Mouse (Mus musculus): ENCODE data around the gene Gm49322.
"Not testable (repeated sequence)": the region's sequence is repeated elsewhere in the genome, so short reads cannot be mapped to it uniquely, and the experiment has no call there.

The Gm49322 gene

DNA sequence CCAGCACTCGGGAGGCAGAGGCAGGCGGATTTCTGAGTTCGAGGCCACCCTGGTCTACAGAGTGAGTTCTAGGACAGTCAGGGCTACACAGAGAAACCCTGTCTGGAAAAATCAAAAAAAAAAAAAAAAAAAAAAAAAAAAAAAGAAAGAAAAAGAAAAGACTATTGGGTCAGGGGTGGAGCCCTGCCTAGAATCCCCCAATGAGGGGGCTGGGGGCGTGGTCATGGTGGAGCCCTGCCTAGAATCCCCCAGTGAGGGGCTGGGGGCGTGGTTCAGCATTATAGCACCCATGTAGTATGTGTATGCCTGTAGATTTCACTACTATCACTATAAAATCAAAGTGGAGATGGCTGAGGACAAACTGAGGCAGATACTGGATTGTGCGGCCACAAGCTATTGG is 44.1 kb downstream of the Gm49322 start:
- H3K27me3 ChIP-seq (ENCODE audit: control insufficient read depth, insufficient read depth, low read length, poor library complexity, severe bottlenecking); H3K36me3 ChIP-seq (ENCODE audit: control insufficient read depth, insufficient read depth, low read length, poor library complexity, severe bottlenecking); DNase-seq (ENCODE audit: low read depth, low spot score): not testable (repeated sequence)

DNA sequence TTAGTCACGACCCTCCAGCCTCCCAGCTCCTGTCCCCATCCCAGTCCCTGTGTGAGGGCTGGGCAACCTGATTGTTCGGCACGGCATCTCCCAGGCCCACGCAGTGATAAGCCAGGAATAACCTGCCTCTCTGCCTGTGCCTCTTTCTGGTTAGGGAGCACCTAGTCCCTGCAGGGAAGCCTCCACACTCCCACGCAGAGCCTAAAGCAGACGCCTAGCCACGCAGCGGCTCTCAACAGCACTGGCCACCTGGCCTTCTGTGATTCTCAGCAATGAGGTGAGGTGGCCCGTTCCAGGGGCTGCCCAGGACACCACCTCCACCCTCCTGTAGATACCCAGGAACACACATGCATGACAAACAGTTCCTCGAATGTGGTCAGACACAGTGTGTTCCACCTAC is 44.6 kb downstream of the Gm49322 start:
- H3K36me3 ChIP-seq (ENCODE audit: control insufficient read depth, insufficient read depth, low read length, poor library complexity, severe bottlenecking), result 0 out of 2 replicates have a peak, but pooled peaks cover 1% of the 10 kb centered on the region
- no peak for DNase-seq (ENCODE audit: low read depth, low spot score)
- H3K27me3 ChIP-seq (ENCODE audit: control insufficient read depth, insufficient read depth, low read length, poor library complexity, severe bottlenecking), result no peaks in the 10 kb centered on the region

DNA sequence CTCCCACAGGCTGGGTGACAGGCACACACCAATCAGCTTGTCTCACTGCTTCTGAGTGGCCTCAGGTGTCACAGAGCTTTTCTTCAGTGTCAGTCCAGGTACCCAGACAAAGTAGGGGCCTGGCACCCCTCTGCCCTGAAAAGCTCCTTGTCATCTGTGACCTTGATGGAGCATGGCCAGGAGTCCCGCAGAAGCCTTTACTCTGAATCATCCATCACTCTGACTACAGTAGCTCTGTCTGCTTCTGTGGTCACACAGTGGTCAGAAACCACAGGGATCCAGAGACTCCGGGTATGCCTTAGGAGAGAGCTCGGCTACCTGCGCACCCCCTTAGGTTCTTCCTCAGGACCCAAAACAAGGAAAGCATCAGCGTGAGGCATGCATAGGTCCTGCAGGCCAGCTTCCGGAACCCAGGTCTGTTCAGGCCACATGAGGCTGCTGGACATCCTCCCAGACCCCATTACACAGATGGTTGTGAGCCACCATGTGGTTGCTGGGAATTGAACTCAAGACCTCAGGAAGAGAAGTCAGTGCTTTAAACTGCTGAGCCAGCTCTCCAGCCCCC is 47.4 kb downstream of the Gm49322 start:
- DNase-seq (ENCODE audit: low read depth, low spot score), result no peak
- H3K27me3 ChIP-seq (ENCODE audit: control insufficient read depth, insufficient read depth, low read length, poor library complexity, severe bottlenecking), result no peaks in the 10 kb centered on the region

DNA sequence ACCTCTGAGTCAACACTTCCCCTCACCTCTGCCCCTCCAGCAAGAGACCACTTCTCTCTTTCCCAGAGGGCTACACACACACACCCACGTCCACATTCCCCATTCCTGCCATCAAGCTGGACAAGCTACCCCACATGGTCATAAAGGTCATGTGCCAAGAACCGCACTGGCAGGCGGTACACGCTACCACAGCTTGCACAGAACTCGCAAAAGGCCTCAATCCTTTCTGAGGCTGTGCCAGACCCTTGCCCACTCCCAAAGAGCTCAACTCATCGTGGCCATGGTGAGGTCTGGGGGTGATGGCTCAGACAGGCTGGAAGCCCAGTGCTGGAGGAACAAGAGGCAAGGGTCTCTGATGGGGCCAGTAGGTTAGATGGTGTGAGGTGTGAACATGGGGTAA is 49.0 kb downstream of the Gm49322 start:
- no peak for DNase-seq (ENCODE audit: low read depth, low spot score)
- H3K36me3 ChIP-seq (ENCODE audit: control insufficient read depth, insufficient read depth, low read length, poor library complexity, severe bottlenecking), result no peaks in the 10 kb centered on the region
- no peaks in the 10 kb centered on the region for H3K27me3 ChIP-seq (ENCODE audit: control insufficient read depth, insufficient read depth, low read length, poor library complexity, severe bottlenecking)

More for the DNA sequence above, 47.4 kb downstream of the Gm49322 start:
- H3K36me3 ChIP-seq (ENCODE audit: control insufficient read depth, insufficient read depth, low read length, poor library complexity, severe bottlenecking), result no peaks in the 10 kb centered on the region

DNA sequence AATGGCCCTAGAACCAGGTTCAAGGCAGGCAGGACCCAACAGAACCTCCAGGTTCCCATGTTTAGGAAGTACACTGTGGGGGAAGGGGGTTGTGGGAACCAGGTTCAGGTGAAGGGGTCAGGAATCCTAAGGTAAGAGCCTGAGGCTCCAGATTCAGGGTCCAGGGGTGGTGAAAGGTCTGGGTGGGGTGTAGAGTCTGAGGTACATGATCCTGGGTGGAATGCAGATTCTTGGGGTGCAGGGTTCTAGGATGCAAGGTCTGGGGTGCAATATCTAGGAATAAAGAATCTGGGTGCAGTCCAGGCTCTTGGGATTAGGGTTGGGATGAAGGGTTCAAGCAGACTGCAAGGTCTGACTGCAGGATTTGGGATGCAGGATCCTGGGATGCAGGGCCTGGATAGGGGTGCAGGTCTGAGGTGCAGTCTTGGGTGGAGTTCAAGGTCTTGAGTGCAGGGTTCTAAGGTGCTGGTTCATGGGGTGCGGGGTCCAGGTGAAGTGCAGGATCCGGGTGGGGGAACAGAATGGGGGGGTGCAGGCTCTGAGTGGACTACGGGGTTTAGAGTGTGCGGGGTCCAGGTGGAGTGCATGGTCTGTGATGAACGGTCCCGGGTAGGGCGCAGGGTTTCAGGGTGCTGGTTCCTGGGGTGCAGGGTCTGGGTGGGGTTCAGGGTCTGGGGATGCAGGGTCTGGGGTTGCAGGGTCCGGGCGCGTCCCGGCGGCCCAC is 49.7 kb downstream of the Gm49322 start:
- H3K27me3 ChIP-seq (ENCODE audit: control insufficient read depth, insufficient read depth, low read length, poor library complexity, severe bottlenecking), result no peaks in the 10 kb centered on the region
- no peak for DNase-seq (ENCODE audit: low read depth, low spot score)
- H3K36me3 ChIP-seq (ENCODE audit: control insufficient read depth, insufficient read depth, low read length, poor library complexity, severe bottlenecking), result no peaks in the 10 kb centered on the region

DNA sequence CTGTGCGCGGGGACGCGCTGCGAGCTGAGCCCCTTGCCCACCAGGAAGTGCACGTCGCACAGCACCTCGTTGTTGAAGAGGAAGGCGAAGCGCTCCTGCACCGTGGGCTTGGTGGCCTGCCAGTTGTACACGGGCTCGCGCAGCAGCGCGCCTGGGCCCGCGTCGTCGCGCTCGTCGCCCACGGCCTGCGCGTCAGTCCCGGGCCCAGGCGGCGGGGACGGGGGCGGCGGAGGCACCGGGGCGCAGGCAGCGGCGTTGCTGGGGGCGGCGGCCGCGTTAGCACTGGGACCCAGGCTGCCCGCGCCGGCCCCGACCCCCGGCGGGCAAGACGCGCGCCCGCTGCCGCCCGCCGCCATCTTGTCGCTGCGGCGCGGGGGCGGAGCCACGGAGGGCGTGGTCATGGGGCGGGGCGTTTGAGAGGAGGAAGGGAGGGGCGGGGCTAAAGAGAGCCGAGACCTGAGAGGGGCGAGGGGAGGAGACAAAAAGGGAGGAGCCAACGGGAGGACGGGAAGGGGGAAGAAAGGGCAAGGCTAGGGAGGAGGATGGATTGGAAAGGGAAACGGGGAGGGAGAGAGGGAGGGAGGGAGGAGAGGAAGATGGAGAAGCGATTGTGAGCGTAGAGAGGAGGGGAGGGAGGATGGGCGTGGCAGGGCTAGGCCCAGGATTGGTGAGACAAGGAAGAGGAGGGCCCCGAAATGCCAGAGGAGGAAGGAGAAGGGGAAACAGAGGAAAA is 50.5 kb downstream of the Gm49322 start:
- Histone ChIP-seq H3K36me3 (ENCODE audit: control insufficient read depth, insufficient read depth, low read length, poor library complexity, severe bottlenecking) (no peaks in the 10 kb centered on the region), H3K27me3 (ENCODE audit: control insufficient read depth, insufficient read depth, low read length, poor library complexity, severe bottlenecking) (no peaks in the 10 kb centered on the region)
- peak; percentile 95 for DNase-seq (ENCODE audit: low read depth, low spot score)

DNA sequence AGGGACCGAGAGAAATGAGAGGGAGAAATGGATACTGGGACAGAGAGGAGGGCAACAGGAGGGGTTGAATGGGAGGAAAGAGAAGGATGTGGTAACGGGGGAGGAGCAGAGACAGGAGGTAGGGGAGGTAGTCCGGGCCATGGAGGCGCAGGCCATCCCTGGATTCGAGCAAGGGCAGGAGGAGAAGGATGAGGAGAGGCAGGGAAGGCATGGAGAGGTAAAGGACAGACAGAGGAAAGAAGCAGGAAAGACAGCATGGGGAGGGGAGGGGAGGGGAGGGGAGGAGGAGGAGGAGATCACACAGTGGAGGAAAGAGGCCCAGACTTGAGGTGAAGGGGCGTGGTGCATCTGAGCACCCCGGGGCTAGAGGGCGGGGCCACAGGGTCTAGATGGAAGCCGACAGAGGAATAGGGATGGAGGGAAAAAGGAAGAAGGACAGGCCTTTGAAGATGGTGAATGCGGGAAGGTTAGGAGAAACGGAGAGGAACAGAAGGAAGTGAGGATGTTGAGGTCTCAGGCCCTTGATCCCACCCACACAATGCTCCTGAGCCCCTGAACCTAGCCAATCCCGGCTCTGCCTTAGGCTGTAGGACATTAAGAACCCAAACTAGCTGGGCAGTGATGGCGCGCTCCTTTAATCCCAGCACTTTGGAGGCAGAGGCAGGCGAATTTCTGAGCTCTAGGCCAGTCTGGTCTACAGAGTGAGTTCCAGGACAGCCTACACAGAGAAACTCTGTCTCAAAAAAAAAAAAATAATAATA is 51.2 kb downstream of the Gm49322 start, which contains the start of gene Btbd2:
Btbd2 (minus strand) TSS at position 209 of the 761 bp plus-strand sequence.
- DNase-seq (ENCODE audit: low read depth, low spot score), result no peak
- Histone ChIP-seq H3K36me3 (ENCODE audit: control insufficient read depth, insufficient read depth, low read length, poor library complexity, severe bottlenecking) (no peaks in the 10 kb centered on the region), H3K27me3 (ENCODE audit: control insufficient read depth, insufficient read depth, low read length, poor library complexity, severe bottlenecking) (no peaks in the 10 kb centered on the region)

DNA sequence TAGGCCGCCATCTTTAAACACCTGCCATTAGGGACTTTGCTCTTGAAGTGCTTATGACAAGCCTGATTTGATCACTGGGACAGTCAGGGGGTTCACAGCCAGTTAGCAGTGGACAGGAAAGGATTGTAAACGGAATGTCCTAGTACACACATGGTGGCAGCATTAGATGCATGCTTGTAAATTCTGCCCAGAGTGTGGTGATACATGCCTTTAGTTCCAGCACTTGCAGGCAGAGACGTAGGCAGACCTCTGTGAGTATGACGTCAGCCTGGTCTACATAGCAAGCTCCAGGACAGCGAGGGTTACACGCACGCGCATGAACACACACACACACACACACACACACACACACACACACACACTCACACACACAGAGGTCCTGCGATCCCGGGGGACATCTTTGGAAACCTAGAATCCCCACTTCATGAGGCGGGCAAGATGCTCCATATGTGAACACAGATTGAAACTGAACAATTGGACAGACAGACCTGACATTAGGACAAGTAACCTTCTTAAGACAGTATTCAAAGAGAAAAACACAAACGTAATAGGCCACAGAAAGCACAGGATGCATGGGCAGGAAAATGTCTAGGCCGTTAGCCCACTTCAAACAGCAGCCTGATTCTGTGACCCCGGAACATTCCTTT is 52.5 kb downstream of the Gm49322 start:
- H3K27me3 ChIP-seq (ENCODE audit: control insufficient read depth, insufficient read depth, low read length, poor library complexity, severe bottlenecking), result no peaks in the 10 kb centered on the region
- no peaks in the 10 kb centered on the region for H3K36me3 ChIP-seq (ENCODE audit: control insufficient read depth, insufficient read depth, low read length, poor library complexity, severe bottlenecking)
- peak; percentile 45 for DNase-seq (ENCODE audit: low read depth, low spot score)

DNA sequence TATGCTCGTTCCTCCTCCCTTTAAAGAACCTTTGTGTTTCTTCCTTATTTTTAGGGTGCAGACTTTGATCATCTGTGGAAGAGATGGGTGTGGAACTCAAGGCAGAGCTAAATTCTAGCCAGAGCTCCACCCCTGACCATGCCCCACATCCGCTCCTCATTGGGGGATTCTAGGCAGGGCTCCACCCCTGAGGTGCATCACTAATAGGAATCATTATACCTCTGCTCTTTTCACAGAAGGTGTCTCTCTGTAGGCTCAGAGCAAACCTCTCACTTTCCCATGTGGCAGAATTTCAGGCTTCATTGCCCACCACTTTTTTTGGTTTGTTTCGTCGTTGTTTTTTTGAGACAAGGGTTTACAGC is 53.0 kb downstream of the Gm49322 start:
- no peaks in the 10 kb centered on the region for H3K27me3 ChIP-seq (ENCODE audit: control insufficient read depth, insufficient read depth, low read length, poor library complexity, severe bottlenecking)
- peak; percentile 74 for DNase-seq (ENCODE audit: low read depth, low spot score)
- no peaks in the 10 kb centered on the region for H3K36me3 ChIP-seq (ENCODE audit: control insufficient read depth, insufficient read depth, low read length, poor library complexity, severe bottlenecking)

DNA sequence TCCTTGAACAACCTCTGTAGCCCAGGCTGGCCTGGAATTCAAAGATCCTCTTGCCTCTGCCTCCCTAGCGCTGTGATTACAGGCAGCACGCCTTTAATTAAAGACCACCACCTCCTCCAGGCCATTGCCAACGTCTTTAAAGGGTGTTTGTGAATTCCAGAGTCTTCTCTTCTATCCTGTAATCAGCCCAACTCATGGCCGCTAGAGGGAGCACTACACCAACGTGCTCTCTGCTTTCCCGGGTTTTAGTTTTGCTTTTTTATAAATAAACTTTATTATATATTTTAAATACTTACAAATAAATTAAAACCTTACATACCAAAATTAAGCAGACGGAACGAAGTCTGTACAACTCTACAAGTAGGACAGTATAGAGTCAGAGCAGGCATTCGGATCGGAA is 53.4 kb downstream of the Gm49322 start:
- H3K36me3 ChIP-seq (ENCODE audit: control insufficient read depth, insufficient read depth, low read length, poor library complexity, severe bottlenecking), result no peaks in the 10 kb centered on the region
- H3K27me3 ChIP-seq (ENCODE audit: control insufficient read depth, insufficient read depth, low read length, poor library complexity, severe bottlenecking), result no peaks in the 10 kb centered on the region
- peak; percentile 80 for DNase-seq (ENCODE audit: low read depth, low spot score)

DNA sequence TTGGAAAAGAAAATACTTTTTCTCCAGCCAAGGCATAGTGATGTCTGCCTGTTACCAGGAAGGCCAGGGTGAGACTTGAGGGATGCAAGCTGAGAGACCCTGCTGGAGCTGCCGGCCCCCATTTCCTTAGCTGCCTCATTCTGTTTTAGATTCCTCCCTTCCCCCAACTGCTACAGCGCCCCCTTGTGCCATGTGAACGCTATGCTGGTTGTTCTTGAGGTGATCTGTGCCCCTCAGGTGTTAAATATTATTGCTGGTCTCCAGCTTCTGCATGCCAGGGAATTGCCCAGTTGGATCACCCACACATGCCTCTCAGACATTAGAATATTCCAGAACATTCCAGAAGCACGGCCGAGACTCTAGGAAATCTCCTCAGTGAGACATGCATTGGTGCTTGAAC is 55.3 kb downstream of the Gm49322 start:
- Histone ChIP-seq H3K36me3 (ENCODE audit: control insufficient read depth, insufficient read depth, low read length, poor library complexity, severe bottlenecking) (peaks cover 3% of the 10 kb centered on the region; the same call in 1 of the 2 replicates), H3K27me3 (ENCODE audit: control insufficient read depth, insufficient read depth, low read length, poor library complexity, severe bottlenecking) (no peaks in the 10 kb centered on the region)
- DNase-seq (ENCODE audit: low read depth, low spot score), result peak; percentile 84

DNA sequence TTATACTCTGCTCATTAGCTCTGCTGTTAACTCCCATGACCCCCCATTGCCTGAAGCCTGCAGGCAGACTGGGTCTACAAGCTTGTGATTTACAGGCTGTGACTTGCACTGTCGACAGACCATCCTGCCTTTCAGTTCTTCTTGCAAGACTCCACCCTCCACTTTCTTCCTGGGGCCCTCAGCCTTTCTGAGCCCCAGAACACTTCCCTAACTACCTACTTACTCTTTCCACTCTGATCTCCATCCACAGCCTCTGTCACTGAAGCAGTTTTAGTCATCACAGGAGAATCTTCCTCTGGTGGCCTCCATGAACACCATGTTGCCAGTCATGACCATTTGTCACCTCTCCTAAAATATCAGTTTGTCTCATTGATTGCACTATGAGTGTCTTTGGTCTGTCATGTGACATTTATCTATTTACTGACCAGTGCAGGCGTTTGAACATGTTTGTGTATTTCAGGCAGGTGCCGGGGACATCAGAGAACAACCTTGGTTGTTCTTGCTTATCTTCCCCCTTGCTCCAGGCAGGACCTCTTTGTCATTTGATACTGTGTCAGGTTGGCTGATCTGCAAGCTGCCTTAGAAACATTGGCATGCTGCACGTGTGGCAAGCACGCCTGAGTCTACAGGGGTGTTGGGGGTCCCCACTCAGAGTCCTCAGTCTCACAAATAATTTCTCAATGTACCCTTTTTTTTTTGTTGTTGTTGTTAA is 57.8 kb downstream of the Gm49322 start:
- peak; percentile 66 for DNase-seq (ENCODE audit: low read depth, low spot score)
- no peaks in the 10 kb centered on the region for H3K27me3 ChIP-seq (ENCODE audit: control insufficient read depth, insufficient read depth, low read length, poor library complexity, severe bottlenecking)
- H3K36me3 ChIP-seq (ENCODE audit: control insufficient read depth, insufficient read depth, low read length, poor library complexity, severe bottlenecking), result peaks cover 20% of the 10 kb centered on the region

DNA sequence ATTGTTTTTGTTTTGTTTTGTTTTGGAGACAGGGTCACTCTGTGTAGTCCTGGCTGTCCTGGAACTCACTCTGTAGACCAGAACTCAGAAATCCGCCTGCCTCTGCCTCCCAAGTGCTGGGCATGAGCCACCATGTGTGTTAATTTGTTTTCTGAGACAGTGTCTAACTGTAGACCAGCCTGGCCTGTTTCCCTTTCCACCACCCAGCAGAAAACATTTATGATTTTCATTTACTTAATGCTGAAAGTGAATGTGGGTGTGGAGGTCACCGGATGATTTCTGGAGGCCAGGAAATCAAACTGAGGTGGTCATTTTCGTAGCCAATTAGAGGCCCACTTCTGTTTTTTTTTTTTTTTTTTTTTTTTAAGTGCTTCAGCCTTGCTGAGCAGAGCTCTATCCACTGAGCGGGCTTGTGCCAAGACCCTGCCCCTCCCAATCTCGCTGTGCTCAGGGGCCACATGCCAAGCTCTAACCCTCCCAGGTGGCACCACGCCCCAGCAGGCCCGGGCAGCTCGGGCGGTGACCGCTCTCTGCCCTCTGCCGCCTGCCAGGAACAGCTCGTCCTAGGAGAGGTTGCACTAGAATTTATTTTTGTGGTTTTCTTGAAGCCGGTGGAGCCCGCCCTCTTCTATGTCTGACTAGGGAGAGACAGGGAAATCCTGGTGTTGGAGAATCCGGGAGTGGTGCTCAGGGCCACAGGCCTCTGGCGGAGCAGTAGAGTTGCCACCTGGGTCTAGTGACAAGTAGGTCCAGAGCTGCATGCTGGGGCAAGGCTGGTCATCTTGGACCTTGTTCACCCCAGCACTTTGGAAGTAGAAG is 58.6 kb downstream of the Gm49322 start:
- H3K27me3 ChIP-seq (ENCODE audit: control insufficient read depth, insufficient read depth, low read length, poor library complexity, severe bottlenecking), result no peaks in the 10 kb centered on the region
- DNase-seq (ENCODE audit: low read depth, low spot score), result peak; percentile 38

More for the DNA sequence above, 58.6 kb downstream of the Gm49322 start:
- peaks cover 25% of the 10 kb centered on the region for H3K36me3 ChIP-seq (ENCODE audit: control insufficient read depth, insufficient read depth, low read length, poor library complexity, severe bottlenecking)

Measured in splenic B cell, adult 2 months (primary cell).